Mouse (Mus musculus) midbrain, embryonic 10.5 days (tissue): Measurements from ENCODE around the gene Zranb3. TPM values are rescaled to one million over a fixed set of nuclear protein-coding genes. Genes with fewer than 3 reads are reported as not detected.
"Not testable (repeated sequence)": the region's sequence is repeated elsewhere in the genome, so short reads cannot be mapped to it uniquely, and the experiment has no call there.

Source experiments
- DNase-seq: peaks from one replicate; pipeline ENCODE4 v3.0.0-alpha.2; 2017; ENCODE audit warnings: low spot score
- H3K27ac ChIP-seq: fragments of 300-500 bp; sonication (generic); replicated peaks from 2 replicates; pipeline ENCODE4 v1.5.1; 2016; ENCODE audit warnings: mild to moderate bottlenecking
- H3K27me3 ChIP-seq: fragments of 300-500 bp; sonication (generic); 2 replicates; pipeline ENCODE4 v1.6.1; 2016; ENCODE audit warnings: low read depth, mild to moderate bottlenecking; ENCODE audit not compliant: poor library complexity, severe bottlenecking
- H3K36me3 ChIP-seq: fragments of 300-500 bp; sonication (generic); 2 replicates; pipeline ENCODE4 v1.6.1; 2016; ENCODE audit warnings: mild to moderate bottlenecking, moderate library complexity
- H3K4me1 ChIP-seq: fragments of 300-500 bp; sonication (generic); 2 replicates; pipeline ENCODE4 v1.6.1; 2016
- H3K4me3 ChIP-seq: fragments of 300-500 bp; sonication (generic); 2 replicates; pipeline ENCODE4 v1.5.1; 2016; ENCODE audit warnings: mild to moderate bottlenecking, moderate library complexity
- H3K9me3 ChIP-seq: fragments of 300-500 bp; sonication (generic); replicated peaks from 2 replicates; pipeline ENCODE4 v1.6.1; 2016; ENCODE audit warnings: mild to moderate bottlenecking
- WGBS: fragments of 180-500 bp; shearing (Covaris S2); methylation state at CpG from one replicate; pipeline ENCODE4 v1.1.7; 2016; 5-methylcytosine and 5-hydroxymethylcytosine counted together
- polyA plus RNA-seq: library from polyadenylated mRNA; unstranded; fragments of >200 nt; fragmentation: Nextera tagmentation; extraction: Ambion mirVana; gene quantifications from 2 replicates; pipeline ENCODE4 v1.2.1, GENCODE M21; 2016

The Zranb3 gene
- polyA plus RNA-seq, 1 experiment from 2014 or later: 16.3 TPM

DNA sequence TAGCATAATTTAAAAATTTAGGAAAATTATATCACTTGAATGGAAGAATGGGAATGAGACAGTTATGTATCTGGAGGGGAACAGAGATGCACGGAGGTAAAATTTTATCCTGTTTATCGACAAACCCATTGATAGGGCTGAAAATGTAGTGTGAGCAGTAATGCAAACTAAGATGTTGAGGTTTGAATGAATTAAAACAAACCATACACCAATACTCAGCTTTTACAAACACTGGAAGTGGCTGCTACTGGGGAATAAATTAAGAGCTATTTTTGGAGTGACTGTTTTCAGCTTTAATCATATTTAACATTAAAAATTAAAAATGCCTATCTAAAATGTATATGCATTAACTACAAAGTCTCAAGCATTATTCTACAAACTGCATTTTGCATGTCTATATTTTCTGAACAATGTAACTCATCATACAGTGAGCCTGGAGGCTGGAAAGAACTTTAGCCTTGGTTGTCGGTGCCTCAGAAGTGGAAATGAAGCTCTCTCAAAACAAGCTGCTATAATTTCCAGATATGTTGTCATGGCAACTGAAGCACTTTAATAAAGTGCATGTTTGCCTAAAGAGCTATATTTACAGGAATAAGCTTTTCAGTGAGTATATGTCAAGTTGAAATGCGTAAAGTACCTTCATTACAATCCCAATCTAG lies 99.0 kb downstream of the Zranb3 start:
- Histone ChIP-seq H3K4me3 (no peak overlapping the region), H3K9me3 (no peaks in the 10 kb centered on the region), H3K27ac (no peak overlapping the region), H3K36me3 (peaks cover 10% of the 10 kb centered on the region), H3K4me1 (no peaks in the 10 kb centered on the region), H3K27me3 (no peaks in the 10 kb centered on the region)
- WGBS: 93% methylated on average over 4 of the region's 4 CpGs
- DNase-seq: no peak

DNA sequence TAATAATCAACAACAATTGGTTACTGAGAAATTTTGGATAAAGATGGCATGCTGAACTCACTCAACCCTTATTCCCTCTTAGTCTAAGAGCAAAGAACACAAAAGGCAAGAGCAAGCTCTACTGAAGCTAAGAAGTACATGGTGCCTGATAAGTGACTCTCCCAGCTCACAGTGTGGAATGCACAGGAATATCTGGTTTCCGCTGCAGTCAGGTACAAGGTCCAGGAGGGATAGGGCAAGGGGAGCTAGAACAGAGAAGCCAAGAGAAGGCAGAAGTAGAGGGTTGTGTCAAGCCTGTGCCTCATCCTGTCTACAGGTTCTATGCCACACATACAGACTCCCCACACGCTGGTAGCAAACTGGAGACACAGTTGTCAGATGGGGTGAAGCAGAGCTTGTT lies 100.7 kb downstream of the Zranb3 start:
- Histone ChIP-seq H3K27ac (no peak overlapping the region), H3K4me1 (no peaks in the 10 kb centered on the region), H3K27me3 (no peaks in the 10 kb centered on the region), H3K9me3 (no peaks in the 10 kb centered on the region), H3K4me3 (no peak overlapping the region), H3K36me3 (peaks cover 9% of the 10 kb centered on the region)
- 99% methylated on average over 2 of the region's 2 CpGs for WGBS
- DNase-seq: no peak

DNA sequence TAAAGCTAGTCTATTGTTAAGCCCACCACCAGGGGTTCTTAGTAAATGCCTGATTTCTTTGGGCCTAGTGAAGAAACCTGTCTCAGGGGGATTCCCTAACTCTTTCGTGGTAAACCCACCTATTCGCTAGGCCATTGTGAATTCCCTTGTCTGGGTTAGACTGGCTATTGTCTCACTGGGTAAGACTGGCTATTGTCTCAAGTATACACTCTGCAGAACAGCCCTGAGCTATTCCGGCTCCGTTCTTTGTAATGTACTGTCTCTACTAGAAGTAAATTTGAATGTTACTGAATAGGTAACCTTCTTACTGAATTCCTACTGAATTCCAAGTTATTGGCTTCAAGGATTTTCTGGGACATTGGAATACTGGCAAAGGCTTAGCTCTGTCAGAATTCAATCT lies 101.9 kb downstream of the Zranb3 start:
- DNase-seq, H3K27ac ChIP-seq, H3K36me3 ChIP-seq, H3K27me3 ChIP-seq, H3K9me3 ChIP-seq, H3K4me3 ChIP-seq, H3K4me1 ChIP-seq: not testable (repeated sequence)
- WGBS: 87% methylated on average over 4 of the region's 4 CpGs

DNA sequence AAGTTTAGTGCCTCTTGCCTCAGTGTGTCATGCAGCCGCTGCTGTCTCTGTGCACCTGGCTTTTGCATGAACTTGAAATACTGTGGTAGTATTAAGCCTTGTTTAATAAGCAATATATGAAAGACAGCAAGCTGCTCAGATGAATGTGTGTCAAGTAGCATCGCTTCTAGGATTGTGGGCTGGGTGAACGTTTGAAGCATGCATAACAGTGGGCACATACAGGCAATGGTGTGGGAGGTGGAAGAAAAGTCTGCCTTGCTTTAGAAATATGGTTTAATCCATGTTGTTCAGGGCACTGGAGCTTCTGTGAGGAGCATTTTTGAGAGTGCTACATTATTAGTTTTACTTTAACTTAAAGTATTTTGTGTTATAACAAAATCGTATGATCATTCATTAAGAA lies 109.0 kb downstream of the Zranb3 start:
- Histone ChIP-seq H3K4me1 (peaks cover 6% of the 10 kb centered on the region), H3K4me3 (no peak overlapping the region), H3K27ac (no peak overlapping the region), H3K9me3 (no peaks in the 10 kb centered on the region), H3K27me3 (no peaks in the 10 kb centered on the region), H3K36me3 (peaks cover 49% of the 10 kb centered on the region)
- DNase-seq: no peak
- WGBS: 92% methylated on average over 4 of the region's 4 CpGs

GRCm38 (mm10) chr1:127989876-127990731 lies 112.7 kb downstream of the Zranb3 start:
- Histone ChIP-seq H3K27me3 (no peaks in the 10 kb centered on the region), H3K9me3 (no peaks in the 10 kb centered on the region), H3K4me3 (no peak overlapping the region), H3K27ac (peak overlapping the region; percentile 57; the same call in 1 of the 2 replicates), H3K4me1 (peaks cover 6% of the 10 kb centered on the region), H3K36me3 (peaks cover 44% of the 10 kb centered on the region)
- 60% methylated on average over 9 of the region's 9 CpGs for WGBS
- no peak for DNase-seq

- H3K27me3 ChIP-seq: no peaks in the 10 kb centered on the region
- 73% methylated on average over 4 of the region's 4 CpGs for WGBS
- H3K4me1 ChIP-seq: peaks cover 6% of the 10 kb centered on the region
- no peaks in the 10 kb centered on the region for H3K9me3 ChIP-seq
- no peak overlapping the region for H3K27ac ChIP-seq
- H3K4me3 ChIP-seq: no peak overlapping the region
- H3K36me3 ChIP-seq: peaks cover 42% of the 10 kb centered on the region
- DNase-seq: no peak
Observed at GRCm38 (mm10) chr1:127989387-127989786, 113.5 kb downstream of the Zranb3 start.

DNA sequence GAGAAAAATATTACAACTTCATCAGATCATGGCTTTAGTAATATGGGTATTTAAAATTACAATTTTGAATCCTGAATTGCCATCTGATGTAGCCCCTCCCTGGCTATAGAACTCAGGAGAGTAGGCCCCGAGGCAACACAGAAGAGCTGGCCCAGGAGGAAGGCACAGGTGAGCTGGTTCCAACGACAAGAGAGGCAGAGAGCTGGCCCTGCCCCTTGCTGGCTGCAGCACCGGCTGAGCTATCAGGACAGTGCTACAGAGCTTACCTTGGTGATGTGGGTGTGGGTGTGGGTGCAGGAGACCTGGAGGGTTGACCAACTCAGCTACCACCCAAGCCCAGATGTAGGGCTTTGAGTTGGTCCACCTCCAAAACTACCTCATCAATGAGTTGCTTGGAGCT lies 114.6 kb downstream of the Zranb3 start:
- Histone ChIP-seq H3K36me3 (peaks cover 37% of the 10 kb centered on the region), H3K27me3 (no peaks in the 10 kb centered on the region), H3K4me3 (no peak overlapping the region), H3K27ac (no peak overlapping the region), H3K9me3 (no peaks in the 10 kb centered on the region), H3K4me1 (peaks cover 6% of the 10 kb centered on the region)
- 87% methylated on average over 3 of the region's 3 CpGs for WGBS
- no peak for DNase-seq

DNA sequence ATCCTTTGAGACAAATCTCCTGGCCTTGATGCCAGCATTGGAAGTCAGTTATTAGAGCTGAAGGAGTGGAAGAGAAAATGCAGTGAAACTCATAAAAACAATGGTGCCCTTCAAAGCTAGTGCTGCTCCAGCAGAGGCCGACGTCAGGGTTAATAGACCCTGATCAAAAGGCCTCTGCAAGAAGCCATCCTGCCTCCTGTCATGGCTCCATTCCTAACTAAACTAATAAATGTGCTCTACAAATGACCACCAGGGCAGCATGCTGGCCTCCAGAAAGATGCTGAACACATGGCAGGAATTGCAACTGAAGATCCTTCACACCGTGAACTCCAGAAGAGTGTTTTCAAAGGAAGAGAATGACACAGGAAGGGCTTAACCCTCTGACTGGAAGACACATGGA lies 117.5 kb downstream of the Zranb3 start:
- Histone ChIP-seq H3K9me3 (no peaks in the 10 kb centered on the region), H3K4me3 (no peak overlapping the region), H3K27me3 (no peaks in the 10 kb centered on the region), H3K36me3 (peaks cover 13% of the 10 kb centered on the region), H3K4me1 (peaks cover 3% of the 10 kb centered on the region), H3K27ac (no peak overlapping the region)
- DNase-seq: no peak
- WGBS: 63% methylated on average over 3 of the region's 3 CpGs

DNA sequence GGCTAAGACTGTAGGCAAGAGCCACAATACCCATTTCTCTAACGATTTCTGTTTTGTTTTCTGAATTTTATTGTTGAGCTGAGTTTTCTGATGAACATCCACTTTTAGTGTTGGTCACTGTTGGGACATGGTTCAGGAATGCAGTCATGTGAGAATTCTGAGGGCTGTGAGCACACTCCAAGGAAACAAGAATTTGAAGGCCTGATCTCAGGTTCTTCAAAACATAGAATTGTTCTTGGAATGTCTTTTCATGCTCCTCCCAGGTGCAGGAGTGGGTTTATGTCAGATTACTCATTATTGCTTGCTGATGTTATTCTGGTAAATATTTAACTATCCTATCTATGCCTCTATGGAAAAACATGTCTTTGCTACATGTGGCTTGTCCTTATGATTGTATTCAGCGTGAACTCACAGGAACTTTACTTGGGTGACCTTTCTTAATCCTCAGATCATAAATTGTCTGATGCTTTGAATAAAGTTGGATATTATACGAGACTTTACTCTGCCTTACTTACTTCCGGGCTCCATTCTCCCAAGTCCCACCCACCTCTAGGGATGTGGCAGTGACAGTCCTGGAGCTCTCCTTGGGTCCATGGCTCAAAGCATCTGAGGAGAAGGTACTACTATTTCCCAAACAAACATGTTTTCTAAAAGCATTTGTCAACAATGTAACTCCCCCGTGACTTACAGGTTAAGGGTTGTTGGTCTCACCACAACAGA lies 119.4 kb downstream of the Zranb3 start:
- Histone ChIP-seq H3K4me1 (no peaks in the 10 kb centered on the region), H3K9me3 (no peaks in the 10 kb centered on the region), H3K27ac (no peak overlapping the region), H3K27me3 (no peaks in the 10 kb centered on the region), H3K4me3 (no peak overlapping the region), H3K36me3 (peaks cover 8% of the 10 kb centered on the region; the same call in 1 of the 2 replicates)
- 90% methylated on average over 5 of the region's 5 CpGs for WGBS
- no peak for DNase-seq

- H3K4me3 ChIP-seq: no peak overlapping the region
- H3K4me1 ChIP-seq: no peaks in the 10 kb centered on the region
- WGBS: 77% methylated on average over 3 of the region's 3 CpGs
- H3K27ac ChIP-seq: no peak overlapping the region
- no peak for DNase-seq
- H3K36me3 ChIP-seq: peaks cover 5% of the 10 kb centered on the region; the same call in 1 of the 2 replicates
- no peaks in the 10 kb centered on the region for H3K9me3 ChIP-seq
- H3K27me3 ChIP-seq: no peaks in the 10 kb centered on the region
Observed at GRCm38 (mm10) chr1:127982268-127982667, 120.6 kb downstream of the Zranb3 start.

DNA sequence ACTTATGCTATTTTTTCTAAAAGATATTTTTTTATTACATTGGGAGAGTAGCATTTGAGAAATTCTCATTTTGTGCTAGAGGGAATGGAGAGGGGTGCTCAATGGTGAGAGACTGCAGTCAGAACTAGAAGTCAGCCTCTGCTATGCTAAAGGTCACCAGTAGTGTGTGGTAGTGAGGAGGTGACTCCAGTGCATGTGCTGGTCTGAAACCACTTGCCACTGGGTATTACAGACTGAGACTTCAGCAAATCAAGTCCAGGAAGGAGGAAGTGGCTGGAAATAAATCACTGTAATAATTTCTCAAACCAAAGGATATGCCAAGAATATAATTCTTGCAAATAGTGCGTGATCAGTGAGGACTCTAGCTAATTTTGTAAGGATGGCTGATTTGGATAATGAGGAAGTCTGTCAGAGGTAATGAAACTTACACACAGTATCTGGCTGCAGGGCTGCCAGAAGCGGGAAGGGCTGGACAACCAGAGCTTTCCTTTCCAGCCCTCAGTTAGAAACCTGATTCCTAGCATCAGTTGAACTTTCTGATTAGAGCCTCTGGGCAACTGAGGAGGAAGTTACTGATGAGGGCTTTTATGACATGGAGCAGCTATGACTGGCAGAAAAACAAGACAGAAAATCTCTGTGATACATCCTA lies 121.8 kb downstream of the Zranb3 start:
- Histone ChIP-seq H3K4me1 (no peaks in the 10 kb centered on the region), H3K4me3 (no peak overlapping the region), H3K27ac (no peak overlapping the region), H3K27me3 (no peaks in the 10 kb centered on the region), H3K36me3 (peaks cover 8% of the 10 kb centered on the region; the same call in 1 of the 2 replicates), H3K9me3 (no peaks in the 10 kb centered on the region)
- DNase-seq: no peak
- WGBS: 83% methylated on average over 2 of the region's 2 CpGs

GRCm38 (mm10) chr1:127978125-127978524 lies 124.7 kb downstream of the Zranb3 start:
- no peaks in the 10 kb centered on the region for H3K27me3 ChIP-seq
- no peak for DNase-seq
- no peaks in the 10 kb centered on the region for H3K9me3 ChIP-seq
- H3K4me3 ChIP-seq: no peak overlapping the region
- H3K27ac ChIP-seq: no peak overlapping the region
- H3K4me1 ChIP-seq: no peaks in the 10 kb centered on the region
- WGBS: 93% methylated on average over 1 of the region's 1 CpGs
- H3K36me3 ChIP-seq: peaks cover 7% of the 10 kb centered on the region; the same call in 1 of the 2 replicates
